Mouse (Mus musculus) liver, adult 2 months (tissue): ENCODE data around the gene Sncb.

Experiments used
- CTCF ChIP-seq: fragments of 200-500 bp; IDR thresholded peaks from 2 replicates; pipeline ENCODE4 v1.5.1; 2011; ENCODE audit warnings: low read depth, low read length, control low read depth
- POLR2A ChIP-seq: fragments of 200-500 bp; IDR thresholded peaks from 2 replicates; pipeline ENCODE4 v1.6.1; 2011; ENCODE audit warnings: low read length, control low read depth; ENCODE audit not compliant: insufficient read depth; ENCODE audit errors: extremely low read depth

DNA sequence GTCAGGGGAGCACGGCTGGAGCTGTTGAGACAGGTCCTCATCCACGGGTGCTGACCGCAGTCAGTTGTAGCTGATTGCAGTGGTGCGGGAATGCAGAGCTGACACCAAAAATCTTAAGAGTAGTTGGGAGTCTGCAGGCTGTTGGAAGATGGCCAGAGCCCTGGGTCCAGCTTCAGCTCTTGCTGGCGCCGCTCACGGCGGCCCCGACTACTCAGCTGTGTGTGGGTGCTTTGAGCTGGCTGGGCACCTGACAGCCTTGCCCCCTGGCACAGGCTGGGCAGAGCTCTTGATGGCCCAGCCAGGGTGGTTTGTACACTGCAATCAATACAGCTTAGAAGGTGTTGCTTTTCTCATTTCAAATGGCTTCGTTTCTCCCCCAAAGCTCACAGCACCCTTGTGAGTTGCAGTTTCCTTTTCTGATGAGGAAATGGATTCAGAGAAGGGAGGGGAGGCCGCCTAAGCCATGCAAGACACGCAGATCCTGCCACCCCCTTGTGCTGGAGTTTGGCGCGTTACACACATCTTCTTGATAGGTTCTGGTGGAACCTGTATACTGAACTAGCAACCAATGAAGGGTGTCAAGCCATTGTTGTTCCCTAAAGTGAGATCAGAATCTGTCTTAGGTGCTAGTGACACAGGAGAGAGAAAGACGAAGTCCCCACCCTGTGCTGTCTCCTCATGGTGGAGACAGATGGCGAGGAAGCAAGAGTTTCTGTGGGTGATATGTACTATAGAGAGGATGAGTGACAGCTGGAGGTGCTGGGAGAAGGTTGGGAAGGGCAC is 31.7 kb upstream of the Sncb start:
- TF ChIP-seq CTCF = no peak
- TF ChIP-seq POLR2A = no peak
